Mouse (Mus musculus) embryonic facial prominence, embryonic 11.5 days (tissue): ENCODE data around the gene Cryl1. TPM values are rescaled to one million over a fixed set of nuclear protein-coding genes. Genes with fewer than 3 reads are reported as not detected.

Experiments used
- ATAC-seq: fragments of 200-750 bp; cut with Nextera tagmentation; replicated peaks from 2 replicates; pipeline ENCODE4 v1.8.0; 2017; ENCODE audit warnings: low read depth; ENCODE audit not compliant: insufficient number of reproducible peaks, low FRiP score, low TSS enrichment
- DNase-seq: peaks from one replicate; pipeline ENCODE4 v3.0.0-alpha.2; 2015; ENCODE audit warnings: low spot score
- H3K27ac ChIP-seq: fragments of 300-500 bp; sonication (generic); replicated peaks from 2 replicates; pipeline ENCODE4 v1.5.1; 2014; ENCODE audit warnings: mild to moderate bottlenecking, low read depth, low read length, control low read depth
- H3K27me3 ChIP-seq: fragments of 300-500 bp; sonication (generic); 2 replicates; pipeline ENCODE4 v1.6.1; 2014; ENCODE audit warnings: mild to moderate bottlenecking, low read length, moderate library complexity, mixed read lengths; ENCODE audit not compliant: control insufficient read depth, insufficient read depth
- H3K36me3 ChIP-seq: fragments of 300-500 bp; sonication (generic); replicated peaks from 2 replicates; pipeline ENCODE4 v1.6.1; 2014; ENCODE audit warnings: low read depth, mild to moderate bottlenecking, low read length, moderate library complexity, mixed read lengths; ENCODE audit not compliant: control insufficient read depth, insufficient read depth
- H3K4me1 ChIP-seq: fragments of 300-500 bp; sonication (generic); 2 replicates; pipeline ENCODE4 v1.6.1; 2014; ENCODE audit warnings: low read length, mixed read lengths; ENCODE audit not compliant: control insufficient read depth, insufficient read depth
- H3K4me2 ChIP-seq: fragments of 300-500 bp; sonication (generic); 2 replicates; pipeline ENCODE4 v1.6.1; 2014; ENCODE audit warnings: low read depth, mild to moderate bottlenecking, control low read depth, low read length, moderate library complexity
- H3K4me3 ChIP-seq: fragments of 300-500 bp; sonication (generic); 2 replicates; pipeline ENCODE4 v1.5.1; 2014; ENCODE audit warnings: low read depth, low read length, control low read depth
- H3K9ac ChIP-seq: fragments of 300-500 bp; sonication (generic); replicated peaks from 2 replicates; pipeline ENCODE4 v1.6.1; 2014; ENCODE audit warnings: mild to moderate bottlenecking, control low read depth, low read length
- H3K9me3 ChIP-seq: fragments of 300-500 bp; sonication (generic); replicated peaks from 2 replicates; pipeline ENCODE4 v1.6.1; 2016; ENCODE audit warnings: mild to moderate bottlenecking, low read length, inconsistent platforms, mixed read lengths; ENCODE audit not compliant: control insufficient read depth
- WGBS: fragments of 180-500 bp; shearing (Covaris S2); extraction: QIAGEN DNeasy Blood & Tissue Kit; methylation state at CpG from one replicate; pipeline ENCODE4 v1.1.7; 2014; 5-methylcytosine and 5-hydroxymethylcytosine counted together
- polyA plus RNA-seq: library from polyadenylated mRNA; unstranded; fragments of >200 nt; fragmentation: Nextera tagmentation; extraction: Ambion mirVana; gene quantifications from 2 replicates; pipeline ENCODE4 v1.2.1, GENCODE M21; 2014

The Cryl1 gene
- polyA plus RNA-seq, 1 experiment from 2014 or later = 12.0 TPM

- Histone ChIP-seq H3K27ac (no peak overlapping the region), H3K9ac (no peak overlapping the region), H3K36me3 (no peaks in the 10 kb centered on the region), H3K4me2 (peak overlapping the region; percentile 26), H3K9me3 (no peaks in the 10 kb centered on the region), H3K4me1 (no peaks in the 10 kb centered on the region), H3K4me3 (no peak overlapping the region), H3K27me3 (no peaks in the 10 kb centered on the region)
- ATAC-seq = no peak
- DNase-seq = peak; percentile 67
- WGBS = 4% methylated on average over 12 of the region's 12 CpGs
Measured at GRCm38 (mm10) chr14:57407039-57407987, 9.0 kb upstream of the Cryl1 start.

DNA sequence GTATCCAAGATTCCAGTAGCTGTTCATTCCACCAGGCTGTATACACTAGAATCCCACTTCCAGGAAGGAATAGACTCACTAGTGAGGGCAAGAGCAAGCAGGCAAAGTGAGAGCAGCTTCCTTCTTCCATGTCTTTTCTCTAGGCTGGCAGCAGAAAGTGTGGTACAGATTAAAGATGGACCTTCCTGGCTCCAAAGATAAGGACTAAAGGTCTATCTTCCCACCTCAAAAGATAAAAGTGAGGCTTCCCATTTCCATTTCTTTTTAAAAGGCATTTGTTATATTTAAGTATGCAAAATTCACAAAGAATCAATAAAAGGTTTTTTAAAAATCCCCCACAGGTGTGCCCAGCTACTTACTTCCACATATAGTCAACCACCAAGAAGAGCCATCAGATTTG, 4.5 kb upstream of the Cryl1 start:
- no peak for DNase-seq
- H3K4me1 ChIP-seq = no peaks in the 10 kb centered on the region
- no peak overlapping the region for H3K4me2 ChIP-seq
- no peaks in the 10 kb centered on the region for H3K27me3 ChIP-seq
- no peak overlapping the region for H3K4me3 ChIP-seq
- H3K9me3 ChIP-seq = no peaks in the 10 kb centered on the region
- no peaks in the 10 kb centered on the region for H3K36me3 ChIP-seq
- no peak overlapping the region for H3K27ac ChIP-seq
- H3K9ac ChIP-seq = no peak overlapping the region
- ATAC-seq = no peak

DNA sequence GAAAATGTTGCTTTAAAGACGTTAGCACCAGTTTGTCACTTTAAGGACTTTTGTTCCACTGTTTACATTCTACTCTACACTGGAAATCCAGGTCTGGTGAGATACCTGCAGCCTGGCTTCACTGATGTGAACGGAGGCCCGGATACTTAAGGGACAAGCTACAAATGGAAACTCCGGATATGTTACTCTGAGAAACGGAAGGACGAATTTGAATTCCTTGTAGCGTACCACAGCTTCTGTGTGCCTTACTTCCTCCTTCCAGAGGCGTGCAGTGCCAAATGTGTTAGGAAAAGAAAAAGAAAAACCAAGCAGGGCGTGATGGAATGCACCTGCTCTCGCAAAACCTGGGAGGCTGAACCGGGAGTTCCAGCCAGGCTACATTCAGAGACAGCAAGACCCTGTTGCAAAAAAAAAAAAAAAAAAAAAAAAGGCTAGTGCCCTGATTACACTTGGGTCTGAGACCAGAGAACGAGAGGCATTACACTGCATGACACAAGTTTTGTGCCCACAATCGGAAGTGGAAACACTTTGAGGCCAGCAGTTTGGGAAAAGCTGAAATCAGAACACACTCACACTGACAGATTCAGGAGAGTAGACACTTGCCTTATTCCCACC, 591 bp upstream of the Cryl1 start:
- WGBS = 15% methylated on average over 13 of the region's 13 CpGs
- H3K36me3 ChIP-seq = no peaks in the 10 kb centered on the region
- ATAC-seq (no peak), DNase-seq (peak; percentile 26)
- no peaks in the 10 kb centered on the region for H3K4me1 ChIP-seq
- H3K9ac ChIP-seq = peak overlapping the region; percentile 44
- no peak overlapping the region for H3K27ac ChIP-seq
- no peaks in the 10 kb centered on the region for H3K9me3 ChIP-seq
- no peaks in the 10 kb centered on the region for H3K27me3 ChIP-seq
- H3K4me3 ChIP-seq = peak overlapping the region; percentile 51
- peak overlapping the region; percentile 65 for H3K4me2 ChIP-seq

GRCm38 (mm10) chr14:57397221-57397620, 1.1 kb downstream of the Cryl1 start:
- Histone ChIP-seq H3K4me2 (no peak overlapping the region), H3K9ac (no peak overlapping the region), H3K27me3 (no peaks in the 10 kb centered on the region), H3K27ac (no peak overlapping the region), H3K4me1 (no peaks in the 10 kb centered on the region), H3K9me3 (no peaks in the 10 kb centered on the region), H3K4me3 (no peak overlapping the region), H3K36me3 (no peaks in the 10 kb centered on the region)
- WGBS = 81% methylated on average over 5 of the region's 5 CpGs
- DNase-seq = no peak
- ATAC-seq = no peak

- H3K4me1 ChIP-seq = no peaks in the 10 kb centered on the region
- H3K27me3 ChIP-seq = no peaks in the 10 kb centered on the region
- no peaks in the 10 kb centered on the region for H3K9me3 ChIP-seq
- ATAC-seq (no peak), DNase-seq (no peak)
- 75% methylated on average over 2 of the region's 2 CpGs for WGBS
- no peak overlapping the region for H3K27ac ChIP-seq
- H3K4me2 ChIP-seq = no peak overlapping the region
- H3K36me3 ChIP-seq = no peaks in the 10 kb centered on the region
- no peak overlapping the region for H3K9ac ChIP-seq
- no peak overlapping the region for H3K4me3 ChIP-seq
Measured at GRCm38 (mm10) chr14:57395470-57395869, 2.9 kb downstream of the Cryl1 start.

DNA sequence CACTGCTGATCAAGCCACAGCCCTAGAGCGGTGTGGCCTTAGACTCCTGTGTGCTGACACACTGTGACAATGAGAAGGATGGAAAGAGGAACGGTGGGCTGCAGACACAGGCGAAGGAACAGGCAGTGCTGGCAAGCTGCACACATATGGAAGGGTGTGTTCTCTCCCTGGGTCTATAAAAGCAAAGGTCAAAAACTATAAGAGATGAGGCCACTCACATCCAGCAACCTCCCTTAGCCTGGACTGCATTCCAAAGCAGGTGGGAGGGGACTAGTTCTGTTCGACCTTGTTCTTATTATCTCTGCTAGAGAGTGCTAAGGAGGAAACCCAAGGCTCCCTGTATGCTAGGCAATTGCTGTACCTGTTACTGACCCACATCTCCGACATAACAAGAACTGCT, 6.1 kb downstream of the Cryl1 start:
- no peaks in the 10 kb centered on the region for H3K36me3 ChIP-seq
- H3K4me2 ChIP-seq = no peak overlapping the region
- H3K4me3 ChIP-seq = no peak overlapping the region
- no peak overlapping the region for H3K27ac ChIP-seq
- no peak for DNase-seq
- no peak overlapping the region for H3K9ac ChIP-seq
- 68% methylated on average over 5 of the region's 5 CpGs for WGBS
- H3K27me3 ChIP-seq = no peaks in the 10 kb centered on the region
- ATAC-seq = no peak
- H3K4me1 ChIP-seq = no peaks in the 10 kb centered on the region
- no peaks in the 10 kb centered on the region for H3K9me3 ChIP-seq

DNA sequence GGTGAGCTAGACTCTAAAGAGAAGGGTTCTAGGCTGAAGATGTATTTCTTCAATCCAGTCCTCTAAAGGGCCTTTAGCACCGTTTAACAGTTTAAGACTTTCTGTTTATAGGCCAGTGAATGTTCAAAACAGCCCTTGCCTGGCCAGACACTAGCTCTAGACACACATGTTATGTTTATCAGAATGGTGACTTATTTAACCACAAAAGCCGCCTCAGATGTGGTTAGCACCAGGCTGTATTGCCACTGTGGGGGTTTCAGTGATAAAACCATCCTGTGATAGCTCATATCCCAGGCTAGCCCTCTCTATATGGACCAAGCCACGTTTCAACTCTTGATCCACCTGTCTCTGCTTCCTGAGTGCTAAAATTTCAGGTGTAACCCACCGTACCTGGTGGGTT, 6.7 kb downstream of the Cryl1 start:
- Histone ChIP-seq H3K4me3 (no peak overlapping the region), H3K27me3 (no peaks in the 10 kb centered on the region), H3K27ac (no peak overlapping the region), H3K4me2 (no peak overlapping the region), H3K9ac (no peak overlapping the region), H3K4me1 (no peaks in the 10 kb centered on the region), H3K9me3 (no peaks in the 10 kb centered on the region), H3K36me3 (no peaks in the 10 kb centered on the region)
- DNase-seq (no peak), ATAC-seq (no peak)
- WGBS = 71% methylated on average over 4 of the region's 4 CpGs
